Mouse (Mus musculus) adrenal gland, postnatal 14 days (tissue): ENCODE measurements at regions not wholly inside any gene's neighbourhood (a gene's known extent, or its start where the extent isn't known, plus 50 kb on each side); places are given as distances from the start of the nearest gene placed in this dataset.

Experiments used
- DNase-seq: peaks from one replicate; pipeline ENCODE4 v3.0.0; 2021; ENCODE audit warnings: mixed read lengths

GRCm38 (mm10) chr13:14898495-14898894 lies 268.5 kb downstream of the AW209491 start:
- no peak for DNase-seq

GRCm38 (mm10) chr13:14930137-14930785 lies 300.3 kb downstream of the AW209491 start:
- DNase-seq = no peak

- no peak for DNase-seq
Measured at GRCm38 (mm10) chr13:14966187-14966726, 336.3 kb downstream of the AW209491 start.

- DNase-seq = no peak
Measured at GRCm38 (mm10) chr13:15002700-15003099, 372.7 kb downstream of the AW209491 start.

GRCm38 (mm10) chr13:15011638-15012037 lies 381.7 kb downstream of the AW209491 start:
- no peak for DNase-seq

- peak; percentile 3 for DNase-seq
Measured at GRCm38 (mm10) chr13:15018811-15019745, 389.1 kb downstream of the AW209491 start.

GRCm38 (mm10) chr13:15026601-15027000 lies 396.6 kb downstream of the AW209491 start:
- no peak for DNase-seq

- no peak for DNase-seq
Measured at GRCm38 (mm10) chr13:15052667-15053375, 410.2 kb upstream of the Gli3 start.

GRCm38 (mm10) chr13:15054705-15055104 lies 408.3 kb upstream of the Gli3 start:
- no peak for DNase-seq

GRCm38 (mm10) chr13:15078635-15079094 lies 384.4 kb upstream of the Gli3 start:
- DNase-seq = no peak

GRCm38 (mm10) chr13:15079148-15079547 lies 383.9 kb upstream of the Gli3 start:
- DNase-seq = no peak

- no peak for DNase-seq
Measured at GRCm38 (mm10) chr13:15082255-15082932, 380.6 kb upstream of the Gli3 start.

GRCm38 (mm10) chr13:15094836-15095235 lies 368.2 kb upstream of the Gli3 start:
- DNase-seq = no peak

GRCm38 (mm10) chr13:15107753-15108305 lies 355.2 kb upstream of the Gli3 start:
- no peak for DNase-seq

GRCm38 (mm10) chr13:15113383-15113782 lies 349.7 kb upstream of the Gli3 start:
- DNase-seq = no peak

GRCm38 (mm10) chr13:15130249-15130648 lies 332.8 kb upstream of the Gli3 start:
- no peak for DNase-seq

GRCm38 (mm10) chr13:15146167-15146566 lies 316.9 kb upstream of the Gli3 start:
- no peak for DNase-seq

GRCm38 (mm10) chr13:15180898-15181297 lies 282.1 kb upstream of the Gli3 start:
- DNase-seq = no peak

GRCm38 (mm10) chr13:15211635-15212352 lies 251.2 kb upstream of the Gli3 start:
- no peak for DNase-seq

- DNase-seq = no peak
Measured at GRCm38 (mm10) chr13:15212353-15212850, 250.6 kb upstream of the Gli3 start.

GRCm38 (mm10) chr13:15221322-15221721 lies 241.7 kb upstream of the Gli3 start:
- no peak for DNase-seq
